Mouse (Mus musculus): ENCODE data around the gene Mfap3l.
A peak's percentile ranks its signal among the peaks of the same experiment; 100 is the strongest.
"Not testable (repeated sequence)": the region's sequence is repeated elsewhere in the genome, so short reads cannot be mapped to it uniquely, and the experiment has no call there.

Mfap3l gene

DNA sequence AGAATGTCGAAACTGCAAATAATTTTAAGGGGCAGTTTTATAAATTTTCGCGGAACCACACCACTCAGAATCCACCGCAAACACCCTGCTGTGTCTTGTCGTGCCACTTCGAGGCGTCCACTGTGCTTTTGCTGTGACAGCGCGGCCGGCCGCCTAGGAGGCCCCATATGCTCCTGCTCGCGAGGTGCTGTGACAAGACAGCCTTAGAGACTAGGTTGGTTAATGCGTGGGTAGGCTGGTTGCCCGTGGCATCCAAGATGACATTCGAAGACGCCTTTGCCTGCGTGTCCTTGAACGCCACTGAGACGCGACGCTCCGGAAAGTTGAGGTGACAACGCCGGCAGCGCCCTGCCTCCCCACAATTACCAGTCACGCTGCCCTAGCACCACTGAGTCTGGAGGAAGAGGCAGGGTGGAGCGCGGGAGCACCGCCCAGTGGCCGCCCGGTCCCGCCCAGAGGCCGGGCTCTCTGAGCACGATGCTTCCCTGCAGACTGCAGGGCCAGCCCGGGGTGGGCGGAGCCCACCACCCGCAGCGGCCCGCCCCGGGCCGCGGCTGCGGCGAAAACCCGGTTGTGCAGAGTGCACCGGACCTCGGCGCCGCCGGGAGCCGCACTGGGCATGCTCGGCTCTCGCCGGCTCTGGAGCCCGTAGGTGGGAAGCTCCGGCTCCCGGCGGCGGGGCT is at the start of gene Mfap3l:
Gene Mfap3l (plus strand): TSS at position 578 of the 683 bp plus-strand sequence.
- peak; percentile 67 for DNase-seq (ENCODE audit: low spot score)

DNA sequence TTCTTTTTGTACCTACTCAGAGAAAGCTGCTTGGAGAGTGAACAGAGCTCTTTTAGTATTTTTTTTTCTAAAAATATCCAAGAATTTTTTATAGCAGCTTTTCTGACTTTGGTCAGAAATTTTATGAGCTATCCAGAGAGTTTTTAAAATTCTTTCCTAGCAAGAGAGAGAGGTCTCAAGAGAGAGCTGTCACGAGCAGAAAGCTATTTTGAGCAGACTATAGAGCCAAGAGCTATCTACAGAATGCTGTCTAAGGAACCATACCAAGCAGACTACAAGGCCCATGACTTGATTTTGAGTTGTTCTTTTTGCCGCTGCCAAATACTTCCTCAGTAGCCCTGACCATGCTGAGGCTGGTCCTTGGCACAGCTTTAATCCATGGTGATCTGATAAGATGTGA is 49.3 kb upstream of the Mfap3l start:
- no peak for DNase-seq (ENCODE audit: low spot score)

DNA sequence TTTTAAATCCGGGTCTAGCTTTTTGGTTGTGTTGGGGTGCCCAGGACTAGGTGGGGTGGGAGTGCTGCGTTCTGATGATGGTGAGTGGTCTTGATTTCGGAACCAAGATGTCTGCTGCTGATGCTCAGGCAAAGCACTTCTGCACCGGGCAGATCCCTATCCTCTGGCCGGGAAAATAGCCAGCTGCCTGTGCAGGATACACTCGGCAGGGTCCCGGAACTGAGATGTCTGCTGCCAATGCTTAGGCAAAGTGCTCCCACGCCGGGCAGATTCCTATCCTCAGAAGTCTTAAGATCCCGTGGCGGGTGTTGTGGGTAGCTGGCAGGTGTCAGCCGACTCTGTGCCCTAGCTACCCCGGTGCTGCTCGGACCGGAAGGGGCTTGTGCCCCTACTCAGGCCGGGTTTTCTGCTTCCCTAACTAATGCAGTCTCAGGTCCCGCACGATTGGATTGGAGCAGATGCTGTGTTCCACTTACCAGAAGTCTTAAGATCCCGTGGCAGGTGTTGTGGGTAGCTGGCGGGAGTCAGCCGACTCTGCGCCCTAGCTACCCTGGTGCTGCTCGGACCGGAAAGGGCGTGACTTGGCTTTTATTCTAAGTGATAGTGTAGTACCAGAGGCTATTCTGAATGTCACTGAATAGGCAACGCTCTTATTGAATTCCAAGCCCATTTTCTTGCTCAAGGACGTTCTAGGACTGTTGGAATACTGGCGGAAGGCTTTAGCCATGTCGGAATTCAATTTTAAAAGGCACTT is 41.1 kb upstream of the Mfap3l start:
- not testable (repeated sequence) for DNase-seq (ENCODE audit: low spot score)

DNA sequence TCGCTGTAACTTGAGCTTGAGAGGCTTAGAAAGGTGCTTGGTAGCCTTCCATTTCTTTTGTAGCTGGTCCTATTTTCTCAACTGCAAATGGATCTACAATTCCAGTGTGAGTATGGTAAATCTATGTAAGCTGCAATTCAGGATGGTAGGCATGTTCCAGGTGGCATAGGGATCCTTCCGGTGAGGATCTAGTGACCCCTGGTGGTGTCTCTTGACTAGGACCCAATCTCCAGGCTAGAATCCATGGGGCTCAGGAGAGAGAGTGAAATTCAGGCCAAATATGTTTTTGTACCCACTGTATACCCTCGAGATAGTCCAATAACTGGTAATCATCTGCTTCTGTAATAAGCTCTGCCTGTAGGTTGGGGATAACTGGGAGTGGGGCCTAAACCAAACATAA is 37.9 kb upstream of the Mfap3l start:
- no peak for DNase-seq (ENCODE audit: low spot score)

DNA sequence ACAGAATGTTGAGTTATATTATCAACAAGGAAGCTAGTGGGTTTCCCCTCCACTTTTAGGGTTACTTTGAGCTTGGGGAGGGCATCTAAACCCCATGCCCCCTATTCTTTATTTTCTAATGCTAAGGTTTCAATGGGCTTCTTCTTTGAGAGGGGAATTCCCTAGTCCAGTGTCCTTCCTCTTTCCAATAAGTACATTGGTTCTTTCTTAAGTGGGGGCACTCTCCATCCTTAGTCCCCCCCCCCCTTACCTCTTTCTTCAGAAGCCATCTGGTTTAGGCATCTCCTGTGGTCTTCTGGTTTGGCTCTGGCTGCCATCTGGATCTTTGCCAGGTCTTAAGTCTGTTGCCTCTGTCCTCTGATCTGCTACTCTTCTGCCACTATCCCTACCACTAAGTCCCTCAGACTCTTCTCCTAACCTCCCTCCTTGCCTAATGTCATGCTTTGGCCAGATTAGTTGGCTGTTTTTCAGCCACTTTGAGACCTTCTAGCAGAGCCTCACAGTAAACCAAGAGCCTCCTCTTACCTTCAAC is 21.0 kb upstream of the Mfap3l start:
- DNase-seq (ENCODE audit: low spot score): no peak

DNA sequence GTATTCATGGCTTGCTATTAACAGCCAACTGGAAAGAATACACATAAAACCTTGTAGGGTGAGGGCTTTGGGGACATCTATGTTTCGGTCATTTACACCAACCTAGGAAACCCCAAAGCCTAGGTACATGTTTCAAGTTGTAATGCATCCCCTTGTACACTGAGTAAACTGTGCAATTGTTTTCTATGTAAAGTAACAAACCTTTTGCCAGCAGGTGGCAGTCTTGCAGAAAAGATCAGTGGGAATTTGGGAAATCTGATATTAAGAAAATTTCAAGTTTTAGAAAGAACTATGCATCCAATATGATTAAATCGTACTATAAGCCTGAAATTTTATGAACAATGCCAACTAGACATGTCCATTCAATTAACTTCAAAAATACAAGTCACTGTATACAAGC is 15.7 kb upstream of the Mfap3l start:
- no peak for DNase-seq (ENCODE audit: low spot score)

DNA sequence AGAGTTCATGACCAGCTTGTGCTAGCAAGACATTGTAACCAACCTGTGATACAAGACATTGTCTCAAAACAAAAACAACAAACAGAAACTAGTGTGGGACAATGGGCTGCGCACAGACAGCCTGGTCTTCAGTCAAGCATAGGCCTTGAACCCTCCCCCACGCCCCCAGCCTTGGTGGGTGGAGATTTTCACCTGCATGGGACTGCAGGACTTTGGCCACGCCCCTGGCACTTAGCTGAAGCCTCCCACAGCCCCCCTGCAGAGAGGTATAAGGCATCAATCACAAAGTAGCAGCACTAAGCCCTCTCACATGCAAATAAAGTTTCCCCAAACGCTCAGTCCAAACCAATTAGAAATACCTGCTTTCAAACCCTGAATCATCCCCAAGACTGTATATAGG is 11.1 kb upstream of the Mfap3l start:
- DNase-seq (ENCODE audit: low spot score): no peak

DNA sequence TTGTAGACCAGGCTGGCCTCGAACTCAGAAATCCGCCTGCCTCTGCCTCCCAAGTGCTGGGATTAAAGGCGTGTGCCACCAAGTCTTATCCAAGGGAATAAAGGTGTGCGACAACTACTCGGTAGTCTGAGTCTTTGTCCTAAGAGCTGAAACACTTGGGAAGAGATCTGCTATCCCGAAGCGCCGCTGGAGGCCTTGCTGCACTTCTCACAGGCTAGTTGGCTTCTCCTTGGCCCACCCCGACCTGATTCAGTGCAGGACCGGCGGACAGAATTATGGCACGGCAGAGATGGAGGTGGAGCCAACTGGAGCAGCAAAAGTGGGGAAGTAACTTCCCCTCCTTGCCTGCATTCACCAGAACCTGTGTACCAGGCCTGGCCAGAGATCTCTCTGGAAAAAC is 10.6 kb upstream of the Mfap3l start:
- DNase-seq (ENCODE audit: low spot score): no peak

DNA sequence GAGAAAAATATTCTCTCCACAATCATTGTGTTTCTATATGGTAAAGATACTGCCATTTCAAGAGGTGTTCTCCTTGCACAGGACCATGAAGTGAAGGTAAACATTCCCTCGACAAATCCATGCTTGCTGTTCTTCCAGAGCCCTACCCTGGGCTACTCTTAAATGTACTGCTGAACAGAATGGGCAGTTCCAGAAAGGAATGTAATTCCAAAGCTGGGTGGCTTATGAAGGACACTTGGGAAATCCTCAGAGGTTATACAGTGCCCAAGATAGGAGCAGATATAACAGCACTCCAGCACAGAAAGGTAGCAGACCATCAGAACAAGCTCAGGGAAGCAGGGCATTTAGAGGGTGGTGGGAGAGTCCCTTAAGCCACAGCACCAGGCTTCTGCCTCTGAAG is 9.2 kb upstream of the Mfap3l start:
- no peak for DNase-seq (ENCODE audit: low spot score)

DNA sequence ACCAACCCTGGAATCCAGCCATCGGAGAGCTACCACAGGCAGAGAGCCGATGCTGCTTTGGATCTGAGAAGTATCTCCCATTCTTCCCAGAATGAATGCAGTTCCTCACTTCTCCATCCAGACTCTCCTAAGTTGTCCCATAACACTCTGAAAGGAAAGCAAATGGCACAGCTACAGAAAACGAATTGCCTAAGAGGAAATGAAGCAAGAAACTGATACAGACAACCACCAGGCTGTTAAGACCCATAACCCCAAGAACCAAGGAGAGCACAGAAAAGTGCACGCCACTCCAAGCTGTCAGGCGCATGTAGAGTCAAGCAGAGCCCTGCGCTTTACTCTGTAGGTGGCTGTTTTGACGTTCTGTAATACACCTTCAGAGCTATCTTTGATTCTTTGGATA is 7.9 kb upstream of the Mfap3l start:
- no peak for DNase-seq (ENCODE audit: low spot score)

DNA sequence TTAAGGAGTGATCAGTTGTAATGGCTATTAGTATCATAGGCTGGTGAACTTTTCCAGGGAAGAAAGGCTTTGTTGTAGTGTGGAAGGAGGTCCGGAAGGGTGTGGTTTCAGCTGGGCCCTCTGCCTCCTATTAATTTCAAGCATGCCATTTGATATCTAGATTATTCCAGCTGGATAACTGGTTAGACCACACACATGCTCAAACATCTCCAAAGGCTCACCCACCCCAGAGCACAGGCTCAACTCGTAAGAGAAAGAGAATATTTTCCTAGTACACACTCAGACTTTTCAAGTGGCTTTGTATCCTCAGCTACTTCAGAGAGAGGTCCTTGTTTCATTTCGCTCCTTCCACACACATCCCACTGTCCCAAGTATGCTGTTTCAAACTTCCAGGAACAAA is 4.7 kb upstream of the Mfap3l start:
- no peak for DNase-seq (ENCODE audit: low spot score)

DNA sequence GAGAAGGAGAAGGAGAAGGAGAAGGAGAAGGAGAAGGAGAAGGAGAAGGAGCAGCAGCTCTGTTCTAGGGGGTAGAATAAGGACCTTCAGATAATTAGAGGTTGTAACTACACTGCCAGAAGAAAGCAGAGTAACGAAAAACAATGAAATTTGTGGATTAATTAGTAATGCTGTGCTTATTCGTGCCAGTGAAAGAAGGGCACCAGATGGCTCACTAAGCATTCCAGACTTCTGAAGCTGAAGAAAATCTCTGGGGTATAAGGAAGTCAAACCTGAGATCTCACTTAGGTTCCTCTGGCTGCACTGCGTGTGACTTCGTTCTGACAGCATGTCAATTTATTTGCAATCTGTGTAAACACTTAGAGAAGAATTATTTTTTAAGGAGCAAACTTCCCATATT is 3.6 kb upstream of the Mfap3l start:
- DNase-seq (ENCODE audit: low spot score): no peak

DNA sequence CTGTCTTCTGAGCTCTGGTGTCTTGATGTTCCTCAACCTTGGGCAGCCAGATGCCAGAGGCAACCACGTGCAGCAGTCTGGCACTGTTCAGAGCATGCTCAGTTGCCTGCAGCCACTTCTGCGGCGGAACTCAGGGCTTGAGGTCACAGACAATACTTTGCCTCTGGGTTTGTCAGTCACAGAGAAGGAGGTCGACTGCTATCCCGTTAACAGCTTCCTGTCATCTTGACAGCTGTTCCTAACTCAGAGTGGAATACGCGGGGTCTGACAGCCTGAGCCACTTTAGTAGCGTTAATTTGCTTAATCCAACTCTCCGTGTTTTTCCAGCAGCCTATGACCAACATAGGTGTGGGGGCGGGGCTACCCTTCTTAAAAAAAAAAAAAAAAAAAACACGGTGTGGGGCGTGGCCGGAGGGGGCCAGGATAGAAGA is 1.1 kb upstream of the Mfap3l start:
- DNase-seq (ENCODE audit: low spot score): peak; percentile 14

DNA sequence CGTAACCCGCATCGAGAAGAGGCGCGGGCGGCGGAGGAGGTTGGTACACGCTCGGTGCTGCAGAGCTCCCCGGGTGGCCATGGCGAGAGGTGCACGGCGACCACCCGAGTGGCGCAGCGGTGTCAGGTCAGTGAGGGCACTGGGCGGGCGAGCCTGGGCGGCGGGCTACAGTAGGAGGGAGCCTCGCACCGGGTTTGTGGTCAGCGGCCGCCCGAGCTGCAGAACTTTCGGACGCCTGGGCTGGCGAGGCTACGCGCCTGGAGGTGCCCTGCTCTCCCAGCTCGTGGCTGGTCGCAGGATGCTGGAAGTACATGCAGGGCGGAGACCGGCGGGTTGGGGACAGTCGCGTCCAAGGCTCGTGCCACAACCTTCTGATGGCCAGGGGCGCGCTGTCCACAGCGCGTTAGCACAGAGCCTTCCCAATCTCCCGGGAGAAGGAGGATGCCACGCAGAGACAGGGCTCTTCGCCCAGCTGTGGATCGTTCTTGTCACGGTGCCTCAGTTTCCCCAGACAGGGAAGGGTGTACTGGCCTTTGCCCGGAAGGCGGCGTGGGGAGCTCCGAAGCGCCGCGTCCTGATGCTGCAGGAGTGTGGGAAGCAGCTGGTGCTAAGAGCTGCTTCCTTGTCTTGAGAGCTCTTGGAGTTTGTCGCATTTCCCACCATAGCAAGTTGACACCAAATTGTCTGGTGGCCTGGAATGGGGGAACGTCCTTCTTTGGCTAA is 467 bp downstream of the Mfap3l start:
- no peak for DNase-seq (ENCODE audit: low spot score)

DNA sequence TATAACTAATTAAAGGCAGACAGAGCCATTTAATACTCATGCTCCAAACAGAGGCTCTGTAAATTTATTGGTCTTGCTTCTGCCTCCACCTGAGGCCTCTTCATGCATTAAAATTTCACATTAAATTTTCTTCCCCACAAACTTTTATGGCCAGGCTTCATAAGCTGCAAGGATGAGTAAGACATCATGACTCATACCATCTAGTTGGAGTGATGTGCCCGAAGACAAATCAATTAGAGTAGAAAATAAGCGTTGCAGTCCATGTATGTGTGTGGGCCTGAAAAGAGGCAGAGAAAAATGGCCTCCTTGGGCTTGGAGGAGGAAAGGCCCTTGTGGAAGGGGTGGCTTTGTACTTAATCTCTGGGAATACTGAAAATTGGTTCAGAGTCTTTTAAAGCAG is 2.3 kb downstream of the Mfap3l start:
- no peak for DNase-seq (ENCODE audit: low spot score)

DNA sequence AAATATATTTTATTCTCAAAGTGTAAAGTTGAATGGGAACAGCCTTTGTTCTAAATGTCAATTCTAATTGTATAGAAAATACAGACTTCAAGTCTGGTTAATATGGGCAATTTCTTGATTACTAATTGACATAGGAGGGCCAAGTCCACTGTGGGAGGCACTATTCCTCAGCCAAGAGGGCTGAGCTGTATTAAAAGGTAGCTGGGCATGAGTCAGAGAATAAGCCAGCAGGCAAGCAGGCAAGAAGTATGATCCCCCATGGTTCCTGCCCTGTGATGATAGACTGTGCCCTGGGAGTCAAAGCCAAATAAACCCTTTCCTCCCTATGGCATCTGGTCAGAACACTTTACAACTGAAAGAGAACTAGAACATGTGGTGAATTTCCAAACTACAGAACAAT is 3.2 kb downstream of the Mfap3l start:
- no peak for DNase-seq (ENCODE audit: low spot score)

DNA sequence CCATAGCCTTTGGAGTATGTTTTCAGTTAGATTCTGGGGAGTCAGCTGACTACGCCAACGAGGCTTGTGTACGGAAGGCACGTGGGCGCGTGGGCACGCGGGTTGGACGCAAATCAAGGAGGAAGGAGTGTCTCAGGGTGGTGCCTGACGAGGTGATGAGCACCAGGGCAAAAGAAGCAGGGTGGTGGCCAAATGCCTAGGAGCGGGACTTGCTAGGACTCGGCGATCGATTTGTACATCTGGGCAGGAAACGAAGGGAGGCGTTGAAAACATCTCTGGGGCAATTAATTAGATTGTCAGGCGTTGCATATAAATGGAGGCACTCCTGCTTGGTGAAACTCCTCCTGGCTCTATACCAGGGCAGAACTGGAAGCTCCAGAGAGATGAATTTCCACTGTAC is 7.4 kb downstream of the Mfap3l start:
- no peak for DNase-seq (ENCODE audit: low spot score)

DNA sequence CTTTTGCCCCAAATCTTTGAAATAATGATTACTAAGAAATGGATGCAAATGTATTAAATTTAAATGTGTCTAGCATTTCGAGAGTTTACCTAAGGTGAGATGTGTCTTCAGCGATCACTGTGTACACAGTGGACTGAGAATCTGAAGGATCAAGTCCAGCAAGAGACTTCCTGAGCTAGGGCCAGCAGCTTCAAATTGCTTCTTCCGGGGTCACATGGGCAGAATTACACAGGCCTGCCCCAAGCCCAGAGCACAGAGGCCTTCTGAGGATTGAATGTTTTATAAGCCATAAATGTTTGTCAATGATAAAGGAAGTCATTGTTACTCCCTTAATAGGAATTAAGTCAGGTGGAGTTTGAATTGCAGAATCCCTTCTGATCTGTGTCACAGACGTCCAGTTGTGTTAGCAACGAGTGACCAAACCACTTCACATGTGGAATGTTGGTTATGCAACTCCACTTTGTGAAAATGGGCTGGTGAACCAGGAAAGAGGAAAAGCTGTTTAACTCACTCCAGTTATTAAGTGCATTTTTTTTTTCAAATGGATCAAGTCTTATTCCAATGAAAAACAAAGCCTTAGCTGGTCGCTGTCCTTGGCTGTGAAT is 10.9 kb downstream of the Mfap3l start:
- no peak for DNase-seq (ENCODE audit: low spot score)

DNA sequence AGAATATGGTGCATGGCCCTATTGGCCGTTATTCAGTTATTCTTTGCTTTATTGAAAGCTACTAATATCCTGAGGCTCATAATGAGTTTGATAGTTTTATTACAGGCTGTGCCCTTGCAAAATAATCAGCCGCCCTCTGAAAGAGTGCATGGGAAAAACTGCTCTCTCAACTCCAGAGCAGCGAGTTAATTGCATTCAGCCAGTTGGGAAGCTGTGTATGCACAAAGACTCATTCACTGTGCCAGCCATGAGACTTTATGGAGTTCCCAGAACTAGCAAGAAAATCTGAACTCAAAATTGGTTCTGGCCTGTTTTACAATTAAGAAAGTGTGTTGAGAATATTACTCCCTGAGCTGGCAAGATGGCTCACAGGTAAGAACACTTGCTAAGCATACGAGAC is 12.5 kb downstream of the Mfap3l start:
- DNase-seq (ENCODE audit: low spot score): no peak

DNA sequence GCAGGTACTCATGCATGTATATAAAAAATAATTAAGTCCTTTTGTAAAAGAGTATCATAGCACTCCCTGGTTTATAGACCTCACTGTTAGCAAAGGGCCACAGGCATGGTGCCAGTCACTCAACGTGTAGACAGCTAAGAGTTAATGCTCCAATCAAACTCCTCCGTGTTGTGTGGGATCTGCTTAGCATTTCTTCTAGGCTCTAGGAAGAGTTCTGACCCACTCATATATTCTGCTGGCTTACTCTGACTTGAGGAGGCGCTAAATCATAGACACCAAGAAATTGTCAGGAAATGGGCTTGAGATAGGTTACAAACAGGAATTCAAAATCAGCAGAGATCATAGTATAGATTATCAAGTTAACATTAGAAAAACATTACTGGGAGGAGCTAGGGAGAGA is 13.3 kb downstream of the Mfap3l start:
- DNase-seq (ENCODE audit: low spot score): no peak

DNA sequence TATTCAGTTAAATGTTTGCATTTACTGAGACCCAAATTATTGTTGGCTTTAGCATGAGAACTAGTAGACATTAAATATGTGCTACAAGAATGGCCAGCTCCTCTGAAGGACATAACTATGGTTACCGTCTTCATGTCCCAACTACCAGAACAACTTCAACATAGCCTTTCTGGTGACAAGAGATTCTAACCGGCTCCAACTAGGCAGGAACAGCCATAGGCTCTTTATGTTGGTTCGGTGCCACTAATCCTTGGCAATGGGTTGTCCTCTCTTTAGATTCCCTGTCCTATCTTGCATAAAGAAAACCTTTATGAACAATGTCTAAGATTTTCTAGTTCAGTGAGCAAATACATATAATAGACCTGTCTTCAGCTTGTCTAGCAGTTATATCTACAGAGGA is 14.7 kb downstream of the Mfap3l start:
- no peak for DNase-seq (ENCODE audit: low spot score)

DNA sequence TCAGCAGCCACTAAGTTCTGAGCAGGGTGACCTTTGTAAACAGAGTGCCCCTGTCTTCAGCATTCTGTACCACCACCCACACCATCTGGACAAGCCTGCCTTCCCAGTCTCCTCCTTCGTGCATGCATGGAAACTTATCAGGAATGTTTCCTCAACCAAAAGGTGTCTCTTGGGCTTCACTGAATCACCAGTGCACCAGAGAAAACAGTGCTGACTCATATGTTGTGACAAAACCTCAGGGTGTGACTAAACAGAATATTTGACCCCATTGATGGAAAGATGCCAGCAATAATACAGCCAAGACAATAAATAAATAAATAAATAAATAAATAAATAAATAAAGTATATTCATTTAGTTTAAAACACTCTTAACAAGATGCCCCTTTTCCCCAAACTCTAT is 16.5 kb downstream of the Mfap3l start:
- no peak for DNase-seq (ENCODE audit: low spot score)

DNA sequence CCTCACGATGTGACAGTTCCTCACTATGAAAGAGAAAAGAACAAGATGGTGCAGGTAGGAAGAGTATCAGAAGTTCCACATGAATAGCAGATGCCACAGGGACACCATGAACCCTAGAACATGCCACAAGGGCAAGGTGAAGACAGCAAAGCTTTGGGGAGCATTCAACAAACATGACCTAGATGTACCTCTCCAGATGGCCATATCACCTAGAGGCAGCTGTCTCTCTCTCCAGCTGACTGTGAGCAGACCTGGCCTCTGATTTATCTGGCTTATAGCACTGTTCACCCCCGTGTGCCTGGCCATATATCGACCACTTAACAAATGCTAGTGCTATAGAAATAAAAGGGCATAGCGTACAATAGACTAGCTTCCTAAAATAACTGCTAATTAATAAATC is 17.5 kb downstream of the Mfap3l start:
- DNase-seq (ENCODE audit: low spot score): no peak
